Mouse (Mus musculus): ENCODE results near the gene Myh9. TPM values are rescaled to one million over a fixed set of nuclear protein-coding genes. Genes with fewer than 3 reads are reported as not detected.

Gene Myh9
- polyA plus RNA-seq, 1 experiment from 2014 or later = 53.7 TPM

DNA sequence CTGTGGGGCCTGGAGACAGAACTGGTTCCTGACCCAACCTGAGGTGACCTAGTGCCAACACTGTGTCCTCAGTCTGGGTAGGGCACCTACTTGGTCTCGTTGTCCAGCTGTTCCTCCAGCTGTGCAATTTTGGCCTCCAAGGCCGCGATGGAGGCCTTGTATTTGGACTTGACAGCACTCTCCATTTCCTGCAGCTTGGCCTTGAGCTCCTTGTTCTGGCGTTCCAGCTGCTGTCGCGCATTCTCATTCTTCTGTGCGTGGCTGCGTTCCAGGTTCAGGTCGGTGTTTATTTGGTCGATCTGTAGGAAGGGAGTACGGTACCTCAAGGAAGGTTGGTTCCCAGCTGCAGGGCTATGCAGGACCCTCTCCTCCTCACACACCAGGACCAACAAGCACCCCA, 78.3 kb downstream of the Myh9 start:
- WGBS = 86% methylated on average over 11 of the region's 11 CpGs
- H3K4me1 ChIP-seq (ENCODE audit: control insufficient read depth, insufficient read depth, low read length) = no peaks in the 10 kb centered on the region
- no peaks in the 10 kb centered on the region for H3K9me3 ChIP-seq (ENCODE audit: control insufficient read depth, low read length)
- no peak overlapping the region for H3K27ac ChIP-seq (replicated peaks; ENCODE audit: low read depth, low read length)
- no peak overlapping the region for H3K4me2 ChIP-seq (ENCODE audit: low read depth, low read length)
- DNase-seq (ENCODE audit: low spot score) (no peak), ATAC-seq (ENCODE audit: low read depth) (no peak)
- no peak overlapping the region for H3K9ac ChIP-seq (ENCODE audit: low read depth, low read length)
- no peaks in the 10 kb centered on the region for H3K27me3 ChIP-seq (replicated peaks; ENCODE audit: control insufficient read depth, insufficient read depth, low read length)
- no peak overlapping the region for H3K4me3 ChIP-seq (ENCODE audit: low read depth, low read length)
- peaks cover 88% of the 10 kb centered on the region for H3K36me3 ChIP-seq (ENCODE audit: control insufficient read depth, insufficient read depth, low read length)

DNA sequence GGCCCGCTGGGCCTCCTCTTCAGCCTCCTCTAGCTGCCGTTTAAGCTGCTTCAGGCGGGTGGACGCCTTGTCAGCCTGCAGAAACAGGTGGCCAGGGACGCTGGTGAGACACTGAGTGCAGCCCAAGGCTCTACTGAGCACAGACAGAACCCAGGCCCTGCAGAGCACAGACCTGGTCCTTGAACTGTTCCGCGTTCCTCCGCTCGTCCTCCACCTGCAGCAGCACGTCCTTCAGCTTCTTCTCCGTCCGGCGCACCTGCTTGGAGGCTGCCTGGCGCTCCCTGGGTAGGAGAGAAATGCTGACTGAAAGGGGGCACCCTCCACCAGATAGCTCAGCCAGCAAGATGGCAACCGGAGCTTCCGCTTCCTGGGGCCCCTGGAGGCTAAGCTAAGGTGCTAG, 78.9 kb downstream of the Myh9 start:
- no peaks in the 10 kb centered on the region for H3K9me3 ChIP-seq (ENCODE audit: control insufficient read depth, low read length)
- ATAC-seq (ENCODE audit: low read depth) (no peak), DNase-seq (ENCODE audit: low spot score) (no peak)
- H3K4me3 ChIP-seq (ENCODE audit: low read depth, low read length) = no peak overlapping the region
- 92% methylated on average over 16 of the region's 16 CpGs for WGBS
- H3K4me2 ChIP-seq (ENCODE audit: low read depth, low read length) = no peak overlapping the region
- H3K9ac ChIP-seq (ENCODE audit: low read depth, low read length) = no peak overlapping the region
- peaks cover 82% of the 10 kb centered on the region for H3K36me3 ChIP-seq (ENCODE audit: control insufficient read depth, insufficient read depth, low read length)
- no peaks in the 10 kb centered on the region for H3K27me3 ChIP-seq (replicated peaks; ENCODE audit: control insufficient read depth, insufficient read depth, low read length)
- no peaks in the 10 kb centered on the region for H3K4me1 ChIP-seq (ENCODE audit: control insufficient read depth, insufficient read depth, low read length)
- no peak overlapping the region for H3K27ac ChIP-seq (replicated peaks; ENCODE audit: low read depth, low read length)

GRCm38 (mm10) chr15:77761561-77762380, 80.2 kb downstream of the Myh9 start:
- H3K4me2 ChIP-seq (ENCODE audit: low read depth, low read length) = no peak overlapping the region
- H3K9ac ChIP-seq (ENCODE audit: low read depth, low read length) = no peak overlapping the region
- H3K4me1 ChIP-seq (ENCODE audit: control insufficient read depth, insufficient read depth, low read length) = no peaks in the 10 kb centered on the region
- H3K27ac ChIP-seq (replicated peaks; ENCODE audit: low read depth, low read length) = no peak overlapping the region
- 74% methylated on average over 21 of the region's 22 CpGs for WGBS
- no peaks in the 10 kb centered on the region for H3K27me3 ChIP-seq (replicated peaks; ENCODE audit: control insufficient read depth, insufficient read depth, low read length)
- H3K9me3 ChIP-seq (ENCODE audit: control insufficient read depth, low read length) = no peaks in the 10 kb centered on the region
- ATAC-seq (ENCODE audit: low read depth) = no peak
- H3K4me3 ChIP-seq (ENCODE audit: low read depth, low read length) = no peak overlapping the region
- peak; percentile 62 for DNase-seq (ENCODE audit: low spot score)
- H3K36me3 ChIP-seq (ENCODE audit: control insufficient read depth, insufficient read depth, low read length) = peaks cover 69% of the 10 kb centered on the region

GRCm38 (mm10) chr15:77761083-77761482, 80.9 kb downstream of the Myh9 start:
- Histone ChIP-seq H3K4me2 (ENCODE audit: low read depth, low read length) (no peak overlapping the region), H3K36me3 (ENCODE audit: control insufficient read depth, insufficient read depth, low read length) (peaks cover 62% of the 10 kb centered on the region), H3K9ac (ENCODE audit: low read depth, low read length) (no peak overlapping the region), H3K27ac (replicated peaks; ENCODE audit: low read depth, low read length) (no peak overlapping the region), H3K9me3 (ENCODE audit: control insufficient read depth, low read length) (no peaks in the 10 kb centered on the region), H3K4me3 (ENCODE audit: low read depth, low read length) (no peak overlapping the region), H3K27me3 (replicated peaks; ENCODE audit: control insufficient read depth, insufficient read depth, low read length) (no peaks in the 10 kb centered on the region), H3K4me1 (ENCODE audit: control insufficient read depth, insufficient read depth, low read length) (no peaks in the 10 kb centered on the region)
- no peak for ATAC-seq (ENCODE audit: low read depth)
- DNase-seq (ENCODE audit: low spot score) = no peak
- 94% methylated on average over 7 of the region's 7 CpGs for WGBS

GRCm38 (mm10) chr15:77760037-77760436, 81.9 kb downstream of the Myh9 start:
- WGBS = 94% methylated on average over 16 of the region's 16 CpGs
- ATAC-seq (ENCODE audit: low read depth) = no peak

DNA sequence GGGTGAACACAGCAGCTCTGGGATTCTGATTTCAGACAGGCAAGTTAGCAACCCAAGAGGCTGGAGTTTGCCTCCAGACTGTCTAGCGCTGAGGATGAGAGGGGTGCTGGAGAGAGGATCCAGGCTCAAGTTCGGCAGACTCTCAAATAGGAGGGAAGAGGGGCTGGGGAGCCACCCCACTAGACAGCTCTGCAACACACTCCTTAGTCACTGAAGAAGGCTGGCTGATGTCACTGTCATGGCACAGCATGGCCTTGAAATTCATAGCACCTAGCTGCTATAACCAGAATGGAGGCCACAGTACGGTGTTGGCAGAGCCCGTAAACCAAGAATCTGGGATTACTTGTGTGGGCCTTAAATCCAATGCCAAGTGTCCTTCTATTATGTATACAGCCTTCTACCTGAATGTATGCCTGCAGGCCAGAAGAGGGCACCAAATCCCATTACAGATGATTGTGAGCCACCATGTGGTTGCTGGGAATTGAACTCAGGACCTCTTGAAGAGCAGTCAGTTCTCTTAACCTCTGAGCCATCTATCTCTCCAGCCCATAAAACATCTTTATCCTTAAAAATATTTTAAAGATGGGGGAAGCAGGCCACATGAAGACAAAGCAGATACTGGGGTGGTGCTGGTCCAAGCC, 84.3 kb downstream of the Myh9 start:
- H3K27me3 ChIP-seq (replicated peaks; ENCODE audit: control insufficient read depth, insufficient read depth, low read length) = no peaks in the 10 kb centered on the region

More at GRCm38 (mm10) chr15:77760037-77760436, 81.9 kb downstream of the Myh9 start:
- peaks cover 51% of the 10 kb centered on the region for H3K36me3 ChIP-seq (ENCODE audit: control insufficient read depth, insufficient read depth, low read length)
- no peak overlapping the region for H3K4me2 ChIP-seq (ENCODE audit: low read depth, low read length)
- no peaks in the 10 kb centered on the region for H3K4me1 ChIP-seq (ENCODE audit: control insufficient read depth, insufficient read depth, low read length)
- H3K9me3 ChIP-seq (ENCODE audit: control insufficient read depth, low read length) = no peaks in the 10 kb centered on the region
- no peak for DNase-seq (ENCODE audit: low spot score)
- H3K27me3 ChIP-seq (replicated peaks; ENCODE audit: control insufficient read depth, insufficient read depth, low read length) = no peaks in the 10 kb centered on the region
- no peak overlapping the region for H3K4me3 ChIP-seq (ENCODE audit: low read depth, low read length)
- H3K9ac ChIP-seq (ENCODE audit: low read depth, low read length) = no peak overlapping the region
- H3K27ac ChIP-seq (replicated peaks; ENCODE audit: low read depth, low read length) = no peak overlapping the region

GRCm38 (mm10) chr15:77756848-77757247, 85.1 kb downstream of the Myh9 start, which contains the start of gene Apol8:
Gene Apol8, minus strand, starts transcription at chr15:77757003.
- no peak within 1 kb of the TSS for H3K4me3 ChIP-seq (ENCODE audit: low read depth, low read length)
- no peaks in the 10 kb centered on the region for H3K9me3 ChIP-seq (ENCODE audit: control insufficient read depth, low read length)
- no peak within 1 kb of the TSS for H3K4me2 ChIP-seq (ENCODE audit: low read depth, low read length)
- DNase-seq (ENCODE audit: low spot score) = peak; percentile 25
- no peaks in the 10 kb centered on the region for H3K4me1 ChIP-seq (ENCODE audit: control insufficient read depth, insufficient read depth, low read length)
- H3K36me3 ChIP-seq (ENCODE audit: control insufficient read depth, insufficient read depth, low read length) = peaks cover 21% of the 10 kb centered on the region
- ATAC-seq (ENCODE audit: low read depth) = peak; percentile 37; the same call in 1 of the 2 replicates
- WGBS = 4% methylated on average over 9 of the region's 9 CpGs
- no peaks in the 10 kb centered on the region for H3K27me3 ChIP-seq (replicated peaks; ENCODE audit: control insufficient read depth, insufficient read depth, low read length)
- no peak within 1 kb of the TSS for H3K27ac ChIP-seq (replicated peaks; ENCODE audit: low read depth, low read length)
- no peak within 1 kb of the TSS for H3K9ac ChIP-seq (ENCODE audit: low read depth, low read length)

More for the DNA sequence above, 84.3 kb downstream of the Myh9 start:
- ATAC-seq (ENCODE audit: low read depth) (no peak), DNase-seq (ENCODE audit: low spot score) (no peak)
- peaks cover 29% of the 10 kb centered on the region for H3K36me3 ChIP-seq (ENCODE audit: control insufficient read depth, insufficient read depth, low read length)
- no peaks in the 10 kb centered on the region for H3K9me3 ChIP-seq (ENCODE audit: control insufficient read depth, low read length)
- H3K4me1 ChIP-seq (ENCODE audit: control insufficient read depth, insufficient read depth, low read length) = no peaks in the 10 kb centered on the region
- H3K27ac ChIP-seq (replicated peaks; ENCODE audit: low read depth, low read length) = no peak overlapping the region
- H3K9ac ChIP-seq (ENCODE audit: low read depth, low read length) = no peak overlapping the region
- no peak overlapping the region for H3K4me2 ChIP-seq (ENCODE audit: low read depth, low read length)
- 74% methylated on average over 4 of the region's 4 CpGs for WGBS
- H3K4me3 ChIP-seq (ENCODE audit: low read depth, low read length) = no peak overlapping the region

DNA sequence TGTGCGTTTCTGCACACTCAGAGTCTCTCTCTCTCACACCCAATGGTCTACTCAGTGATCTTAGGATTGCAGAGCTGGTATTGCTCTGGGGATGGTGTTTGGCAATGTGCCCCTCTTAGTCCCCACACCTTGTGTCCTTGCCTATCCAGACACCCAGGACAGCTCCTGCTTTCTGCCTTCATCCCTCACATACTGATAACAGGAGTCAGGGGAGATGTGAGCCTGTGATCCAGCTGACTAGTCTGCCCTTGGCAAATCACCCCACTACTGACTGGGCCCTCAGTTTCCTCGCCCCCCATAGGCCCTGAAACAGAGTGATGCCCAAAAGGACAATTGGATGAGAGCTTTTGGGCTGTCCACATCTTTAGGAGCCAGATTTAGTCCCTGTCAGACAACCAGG, 85.9 kb downstream of the Myh9 start:
- Histone ChIP-seq H3K36me3 (ENCODE audit: control insufficient read depth, insufficient read depth, low read length) (peaks cover 13% of the 10 kb centered on the region), H3K4me2 (ENCODE audit: low read depth, low read length) (no peak overlapping the region), H3K9me3 (ENCODE audit: control insufficient read depth, low read length) (no peaks in the 10 kb centered on the region), H3K4me3 (ENCODE audit: low read depth, low read length) (no peak overlapping the region), H3K27me3 (replicated peaks; ENCODE audit: control insufficient read depth, insufficient read depth, low read length) (no peaks in the 10 kb centered on the region), H3K27ac (replicated peaks; ENCODE audit: low read depth, low read length) (no peak overlapping the region), H3K4me1 (ENCODE audit: control insufficient read depth, insufficient read depth, low read length) (no peaks in the 10 kb centered on the region), H3K9ac (ENCODE audit: low read depth, low read length) (no peak overlapping the region)
- ATAC-seq (ENCODE audit: low read depth) (no peak), DNase-seq (ENCODE audit: low spot score) (no peak)
- 69% methylated on average over 2 of the region's 2 CpGs for WGBS

Measured in embryonic facial prominence, embryonic 14.5 days (tissue).